Mouse (Mus musculus): ENCODE data around the gene B3galt4. TPM values are rescaled to one million over a fixed set of nuclear protein-coding genes. Genes with fewer than 3 reads are reported as not detected.
"Not testable (repeated sequence)": the region's sequence is repeated elsewhere in the genome, so short reads cannot be mapped to it uniquely, and the experiment has no call there.

B3galt4 gene
- total and polyA plus RNA-seq, 3 experiments, result 2.2 to 2.9 TPM; not detected in 1

DNA sequence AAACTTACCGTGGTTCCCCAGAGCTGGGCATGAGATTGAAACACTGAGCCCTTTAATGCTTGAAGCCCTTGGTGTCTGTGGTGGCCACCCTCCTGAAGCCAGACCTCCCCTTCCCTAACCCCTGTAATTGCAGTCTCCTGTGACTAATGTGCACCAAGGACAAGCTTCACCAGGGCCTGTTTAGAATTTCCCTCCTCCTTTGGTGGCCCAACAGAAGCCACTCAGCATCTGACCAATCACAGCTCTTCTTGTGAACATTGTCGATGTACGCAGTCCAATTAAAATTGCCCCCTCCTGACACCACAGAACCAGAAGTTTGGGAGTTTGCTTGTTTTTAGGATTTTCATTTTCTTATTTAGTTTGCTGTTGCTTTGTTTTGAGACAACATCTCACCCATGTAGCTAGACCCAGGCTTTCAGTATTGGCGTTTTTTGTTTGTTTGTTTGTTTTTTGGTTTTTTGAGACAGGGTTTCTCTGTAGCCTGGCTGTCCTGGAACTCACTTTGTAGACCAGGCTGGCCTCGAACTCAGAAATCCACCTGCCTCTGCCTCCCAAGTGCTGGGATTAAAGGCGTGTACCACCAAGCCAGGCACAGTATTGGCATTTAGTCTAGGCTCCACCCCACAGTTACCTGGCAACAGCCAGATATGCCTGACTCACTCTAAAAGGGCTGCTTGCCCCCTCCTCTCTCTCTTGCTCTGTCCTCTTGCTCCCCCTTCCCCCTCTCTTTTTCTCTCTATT, 47.2 kb downstream of the B3galt4 start:
- Histone ChIP-seq H3K9ac (ENCODE audit: control insufficient read depth, low read depth, low read length, poor library complexity, severe bottlenecking) (peak overlapping the region; percentile 24), H3K36me3 (ENCODE audit: control insufficient read depth in 1 of 2, insufficient read depth in 2 of 2, low read length in 2 of 2) (peaks cover 0 to 25% of the 10 kb centered on the region in 2 experiments; a peak in 2 of 4 replicates), H3K4me3 (ENCODE audit: control insufficient read depth in 1 of 2, insufficient read depth in 1 of 2, low read depth in 2 of 2, low read length in 2 of 2) (peak overlapping the region in 1 of 2 experiments; percentile 6; a peak in 1 of 4 replicates), H3K4me1 (ENCODE audit: control insufficient read depth in 1 of 2, insufficient read depth in 2 of 2, low read length in 2 of 2) (peaks cover 13 to 38% of the 10 kb centered on the region in 2 experiments), H3K27ac (ENCODE audit: control insufficient read depth, low read depth, low read length) (peak overlapping the region; percentile 73)
- H3K9me3 ChIP-seq (replicated peaks; ENCODE audit: insufficient read depth, low read length); H3K27me3 ChIP-seq (ENCODE audit: control insufficient read depth in 1 of 2, insufficient read depth in 2 of 2, low read length in 2 of 2); H3K79me2 ChIP-seq (ENCODE audit: control insufficient read depth, insufficient read depth, low read length, poor library complexity): not testable (repeated sequence)
- DNase-seq (ENCODE audit: low read depth, low spot score), result peak; percentile 77
- peak in 1 of 2 experiments; percentile 37; a peak in 1 of 4 replicates for TF ChIP-seq POLR2A (IDR thresholded peaks at IDR 0.05; ENCODE audit: control insufficient read depth in 1 of 2, insufficient read depth in 1 of 2, low read depth in 1 of 2, low read length in 2 of 2, poor library complexity in 1 of 2)

DNA sequence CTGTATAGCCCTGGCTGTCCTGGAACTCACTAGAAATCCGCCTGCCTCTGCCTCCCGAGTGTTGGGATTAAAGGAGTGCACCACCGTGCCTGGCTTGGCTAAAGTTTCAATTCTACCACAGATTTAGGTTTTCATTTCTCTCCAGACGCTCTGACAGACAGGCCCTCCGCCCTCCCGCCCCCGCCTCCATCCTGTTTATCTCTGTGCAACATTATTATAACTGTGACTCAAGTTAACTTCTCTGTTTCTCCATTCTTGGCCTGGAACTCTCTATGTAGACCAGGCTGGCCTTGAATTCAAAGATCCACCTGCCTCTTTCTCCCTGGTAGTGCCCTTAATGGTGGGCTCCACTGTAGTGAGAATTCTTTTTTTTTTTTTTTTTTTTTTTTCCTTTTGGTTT, 48.8 kb downstream of the B3galt4 start:
- TF ChIP-seq ZNF384 (IDR thresholded peaks at IDR 0.05; ENCODE audit: low read depth, low read length), result peak; percentile 3; the same call in 1 of the 2 replicates
- TF ChIP-seq ETS1 (IDR thresholded peaks at IDR 0.05; ENCODE audit: low read depth, low read length), result peak; percentile 24; the same call in 1 of the 2 replicates
- TF ChIP-seq MEF2A (IDR thresholded peaks at IDR 0.05; ENCODE audit: extremely low read depth, insufficient replicate concordance, low read depth, low read length, poor library complexity, severe bottlenecking), result no peak
- no peak for TF ChIP-seq POLR2AphosphoS5 (IDR thresholded peaks at IDR 0.05; ENCODE audit: borderline replicate concordance, low read depth, low read length)
- 0 out of 2 replicates have a peak, but pooled peaks have one; percentile 21 for TF ChIP-seq MAZ (IDR thresholded peaks at IDR 0.05; ENCODE audit: low read depth, low read length)
- TF ChIP-seq GATA1 (IDR thresholded peaks at IDR 0.05; ENCODE audit: low read depth, low read length), result 0 out of 2 replicates have a peak, but pooled peaks have one; percentile 9
- no peak for TF ChIP-seq POLR2AphosphoS2 (IDR thresholded peaks at IDR 0.05; ENCODE audit: low read length)
- TF ChIP-seq TAL1 (IDR thresholded peaks at IDR 0.05; ENCODE audit: low read length), result no peak
- peak in 1 of 2 experiments; percentile 43; a peak in 1 of 4 replicates for TF ChIP-seq EP300 (IDR thresholded peaks at IDR 0.05; ENCODE audit: low read depth in 1 of 2, low read length in 2 of 2)
- peaks cover 19 to 47% of the 10 kb centered on the region in 2 experiments for H3K4me1 ChIP-seq (ENCODE audit: control insufficient read depth in 1 of 2, insufficient read depth in 2 of 2, low read length in 2 of 2)

DNA sequence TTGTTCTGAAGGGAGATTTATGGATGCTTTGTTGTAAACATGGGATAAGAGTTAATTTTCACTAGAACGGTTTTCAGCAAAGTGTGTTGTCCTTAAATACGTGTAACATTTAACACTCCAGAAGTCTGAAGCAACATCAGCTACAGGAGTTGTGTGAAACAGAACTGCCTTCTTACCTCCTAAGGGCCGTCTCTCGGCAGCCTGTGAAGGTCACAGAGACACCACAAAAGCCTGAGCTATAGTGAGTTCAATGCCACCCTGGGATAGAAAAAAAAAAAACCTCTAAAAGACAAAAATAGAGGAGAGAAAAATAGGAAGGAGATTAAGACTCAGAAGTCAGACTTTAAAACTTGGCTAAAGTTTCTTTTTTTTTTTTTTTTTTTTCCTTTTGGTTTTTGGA, 49.2 kb downstream of the B3galt4 start:
- Histone ChIP-seq H3K27me3 (ENCODE audit: control insufficient read depth in 1 of 2, insufficient read depth in 2 of 2, low read length in 2 of 2) (no peaks in the 10 kb centered on the region), H3K9ac (ENCODE audit: control insufficient read depth, low read depth, low read length, poor library complexity, severe bottlenecking) (peak overlapping the region; percentile 17; the same call in 1 of the 2 replicates), H3K27ac (ENCODE audit: control insufficient read depth, low read depth, low read length) (peak overlapping the region; percentile 55), H3K4me1 (ENCODE audit: control insufficient read depth in 1 of 2, insufficient read depth in 2 of 2, low read length in 2 of 2) (peaks cover 21 to 47% of the 10 kb centered on the region in 2 experiments), H3K4me3 (ENCODE audit: control insufficient read depth in 1 of 2, insufficient read depth in 1 of 2, low read depth in 2 of 2, low read length in 2 of 2) (peak overlapping the region in 1 of 2 experiments; percentile 45; a peak in 2 of 4 replicates), H3K79me2 (ENCODE audit: control insufficient read depth, insufficient read depth, low read length, poor library complexity) (no peaks in the 10 kb centered on the region), H3K9me3 (replicated peaks; ENCODE audit: insufficient read depth, low read length) (no peaks in the 10 kb centered on the region), H3K36me3 (ENCODE audit: control insufficient read depth in 1 of 2, insufficient read depth in 2 of 2, low read length in 2 of 2) (peaks cover 0 to 30% of the 10 kb centered on the region in 2 experiments; a peak in 2 of 4 replicates)
- TF ChIP-seq SIN3A (IDR thresholded peaks at IDR 0.05; ENCODE audit: low read length) (0 out of 2 replicates have a peak, but pooled peaks have one; percentile 28), NRF1 (IDR thresholded peaks at IDR 0.05; ENCODE audit: insufficient read depth, low read depth, low read length, poor library complexity, severe bottlenecking) (no peak), UBTF (IDR thresholded peaks at IDR 0.05; ENCODE audit: borderline replicate concordance, insufficient read depth, low read depth, low read length) (no peak), TCF12 (IDR thresholded peaks at IDR 0.05; ENCODE audit: low read depth, low read length) (0 out of 2 replicates have a peak, but pooled peaks have one; percentile 13), RCOR1 (IDR thresholded peaks at IDR 0.05; ENCODE audit: low read depth, low read length) (no peak), KAT2A (conservative IDR thresholded peaks at IDR 0.05; ENCODE audit: low read depth, low read length) (no peak), USF2 (IDR thresholded peaks at IDR 0.05; ENCODE audit: borderline replicate concordance in 1 of 2, insufficient read depth in 1 of 2, low read depth in 1 of 2, low read length in 2 of 2) (no peak), ZNF384 (IDR thresholded peaks at IDR 0.05; ENCODE audit: low read depth, low read length) (peak; percentile 67), ZMIZ1 (IDR thresholded peaks at IDR 0.05; ENCODE audit: low read depth, low read length) (no peak), EP300 (IDR thresholded peaks at IDR 0.05; ENCODE audit: low read depth in 1 of 2, low read length in 2 of 2) (0 out of 4 replicates have a peak, but pooled peaks of 1 of the 2 experiments have one; percentile 27), MEF2A (IDR thresholded peaks at IDR 0.05; ENCODE audit: extremely low read depth, insufficient replicate concordance, low read depth, low read length, poor library complexity, severe bottlenecking) (no peak)
- no peak for DNase-seq (ENCODE audit: low read depth, low spot score)

More for the DNA sequence above, 48.8 kb downstream of the B3galt4 start:
- H3K4me3 ChIP-seq (ENCODE audit: control insufficient read depth in 1 of 2, insufficient read depth in 1 of 2, low read depth in 2 of 2, low read length in 2 of 2), result peak overlapping the region in 1 of 2 experiments; percentile 45; a peak in 2 of 4 replicates
- H3K36me3 ChIP-seq (ENCODE audit: control insufficient read depth in 1 of 2, insufficient read depth in 2 of 2, low read length in 2 of 2), result peaks cover 0 to 30% of the 10 kb centered on the region in 2 experiments; a peak in 2 of 4 replicates
- 0 out of 2 replicates have a peak overlapping the region, but pooled peaks have one; percentile 11 for H3K9ac ChIP-seq (ENCODE audit: control insufficient read depth, low read depth, low read length, poor library complexity, severe bottlenecking)
- H3K27me3 ChIP-seq (ENCODE audit: control insufficient read depth in 1 of 2, insufficient read depth in 2 of 2, low read length in 2 of 2), result no peaks in the 10 kb centered on the region
- peak overlapping the region; percentile 73 for H3K27ac ChIP-seq (ENCODE audit: control insufficient read depth, low read depth, low read length)
- DNase-seq (ENCODE audit: low read depth, low spot score), result peak; percentile 79
- no peaks in the 10 kb centered on the region for H3K9me3 ChIP-seq (replicated peaks; ENCODE audit: insufficient read depth, low read length)
- no peaks in the 10 kb centered on the region for H3K79me2 ChIP-seq (ENCODE audit: control insufficient read depth, insufficient read depth, low read length, poor library complexity)
